8 mouse cellular contexts compared by ENCODE assay signal in the genomic region with DNA sequence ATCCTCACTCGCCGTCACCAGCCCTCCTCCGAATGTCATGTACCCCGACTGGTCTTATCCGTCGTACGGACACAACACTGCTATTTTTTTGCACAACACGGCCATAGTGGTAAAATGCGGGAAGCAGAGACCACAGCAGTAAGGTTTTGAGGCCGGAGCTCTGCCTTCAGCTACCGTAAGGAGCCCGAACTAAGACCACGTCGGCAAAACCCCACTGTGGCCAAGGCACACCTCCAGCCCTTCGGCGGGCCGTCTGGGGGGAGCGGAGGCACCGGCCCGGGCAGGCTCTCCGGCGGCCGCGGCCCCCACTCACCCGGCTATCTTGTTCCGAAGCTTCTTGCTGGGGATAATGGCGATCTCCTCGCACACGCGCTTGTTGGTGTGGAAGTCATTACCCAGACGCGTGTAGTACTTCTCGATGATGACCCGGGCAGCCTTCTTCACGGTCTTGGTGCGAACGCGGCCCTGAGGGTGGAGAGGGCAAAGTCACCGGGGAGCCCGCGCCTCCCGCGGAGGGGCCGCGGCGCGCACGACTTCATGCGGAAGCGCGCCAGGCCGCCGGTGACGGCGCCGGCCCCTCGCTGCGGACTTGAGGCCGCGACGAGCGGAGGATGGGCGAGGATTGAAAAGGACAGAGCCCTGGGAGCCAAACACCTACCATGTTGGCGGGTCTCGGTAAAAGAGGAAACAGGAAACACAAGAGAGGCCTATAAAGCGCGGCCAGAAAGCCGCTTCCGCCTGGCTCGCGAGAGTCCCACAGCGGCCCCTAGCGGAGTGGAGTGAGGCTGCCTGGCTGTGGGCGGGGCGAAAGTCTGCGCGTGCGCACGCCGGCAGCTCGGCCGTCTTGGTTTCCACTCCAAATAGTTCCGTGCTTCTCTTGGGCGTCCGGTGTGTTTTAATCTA. TPM values are rescaled to one million over a fixed set of nuclear protein-coding genes. Genes with fewer than 3 reads are reported as not detected.
DNase-seq lines count a peak whose midpoint lies in the region; ATAC-seq lines count a peak whose summit lies in the region.

A gene (minus strand): TSS at position 711 of the 903 bp plus-strand sequence.

- intact Hi-C loops in gastrocnemius, postnatal 14 days (cut with DNase I; ENCODE audit: low total_unique reads): no loop called here
- intact Hi-C loops in left cerebral cortex, postnatal 10 days (cut with DNase I): loop anchor here (5.0 kb wide), 1 partner anchor 228 kb away; a partner anchor contains a TSS

- peak; percentile 93 for ATAC-seq in inflammation-experienced regulatory T-cells, adult 6 months
- ATAC-seq in megakaryocyte-erythroid progenitor cell, adult 5-6 weeks (replicated peaks; ENCODE audit: low FRiP score, low TSS enrichment, poor library complexity, severe bottlenecking): peak; percentile 62

- DNase-seq in adipocyte (ENCODE audit: low spot score): peak; percentile 91
- peak; percentile 89 for DNase-seq in embryo, embryonic 10 days (ENCODE audit: low spot score)
- peak; percentile 94 for DNase-seq in gastrocnemius, postnatal 14 days
- peak; percentile 95 for DNase-seq in left cerebral cortex, postnatal 10 days (ENCODE audit: extremely low spot score in 1 of 2, low spot score in 2 of 2)
- peak; percentile 97 for DNase-seq in right cerebral cortex, postnatal 25 days
- peak; percentile 97 for DNase-seq in urinary bladder, postnatal 4 days (ENCODE audit: low spot score in 2 of 2)

RNA-seq across cellular contexts. Expression of the gene that starts here (rescaled TPM):
- total RNA-seq in gastrocnemius, postnatal 14 days (2021): 1,000 to 10,000 TPM in 1 of 2 experiments, 100 to 1,000 TPM in 1; 890 to 1,010 TPM
- 1,000 to 10,000 TPM in 2 of 3 experiments, 100 to 1,000 TPM in 1; 985 to 1,426 (median 1,383) TPM for polyA plus RNA-seq in inflammation-experienced regulatory T-cells, adult 6 months (2017; shearing (Covaris generic))
- 100 to 1,000 TPM; 621 to 626 TPM for total RNA-seq in left cerebral cortex, postnatal 10 days (2021)
- total RNA-seq in megakaryocyte-erythroid progenitor cell, adult 5-6 weeks (2014; fragmentation: Nextera tagmentation): 4,933 and 5,221 TPM in 2 replicates
- total RNA-seq in megakaryocyte-erythroid progenitor cell, adult 5-6 weeks (2017): 4,315 and 4,403 TPM in 2 replicates

Comparison
In these comparisons a context has a peak if more than half of its experiments do, and no peak if none do; other contexts are left out.
1. Peak in every context shown above with its lines: DNase-seq and ATAC-seq.
2. RNA of the gene that starts here (total RNA-seq): 4,315 to 5,221 TPM in megakaryocyte-erythroid progenitor cell, adult 5-6 weeks; 890 to 1,010 TPM in gastrocnemius, postnatal 14 days and 621 to 626 TPM in left cerebral cortex, postnatal 10 days; every median in the first group is over 4 times any median in the second.